21 mouse cellular contexts compared by ENCODE assay signal in genomic region chr15:69690501-69690900, GRCm38 (mm10).
"Had no signal": no experiment of that assay in that cellular context is flagged by ENCODE, and none has a peak within 500 bp of the region (broad histone marks: within the 10 kb centered on the region; RNA-seq: fewer than 3 reads in every experiment).

No protein-coding gene starts in this region.

- DNase-seq: cerebellum, adult 8-10 months; cerebellum, adult 9-10 months; cerebellum, adult 9-11 months; cerebellum, postnatal 10 days; cerebellum, postnatal 14 days; cerebellum, postnatal 25 days; cerebellum, postnatal 36 days; embryo, embryonic 11 days; forebrain, postnatal 0 days; gastrocnemius, adult 2 months; gastrocnemius, postnatal 10 days; gastrocnemius, postnatal 14 days; gastrocnemius, postnatal 25 days; gastrocnemius, postnatal 36 days; heart, adult 11 months; heart, adult 18-20 months; heart, adult 2 months had no signal

- ATAC-seq: forebrain, embryonic 13.5 days; forebrain, embryonic 14.5 days; forebrain, embryonic 15.5 days; forebrain, embryonic 16.5 days; forebrain, postnatal 0 days had no signal
